Mouse (Mus musculus): Measurements from ENCODE around the gene Slco3a1.

DNA sequence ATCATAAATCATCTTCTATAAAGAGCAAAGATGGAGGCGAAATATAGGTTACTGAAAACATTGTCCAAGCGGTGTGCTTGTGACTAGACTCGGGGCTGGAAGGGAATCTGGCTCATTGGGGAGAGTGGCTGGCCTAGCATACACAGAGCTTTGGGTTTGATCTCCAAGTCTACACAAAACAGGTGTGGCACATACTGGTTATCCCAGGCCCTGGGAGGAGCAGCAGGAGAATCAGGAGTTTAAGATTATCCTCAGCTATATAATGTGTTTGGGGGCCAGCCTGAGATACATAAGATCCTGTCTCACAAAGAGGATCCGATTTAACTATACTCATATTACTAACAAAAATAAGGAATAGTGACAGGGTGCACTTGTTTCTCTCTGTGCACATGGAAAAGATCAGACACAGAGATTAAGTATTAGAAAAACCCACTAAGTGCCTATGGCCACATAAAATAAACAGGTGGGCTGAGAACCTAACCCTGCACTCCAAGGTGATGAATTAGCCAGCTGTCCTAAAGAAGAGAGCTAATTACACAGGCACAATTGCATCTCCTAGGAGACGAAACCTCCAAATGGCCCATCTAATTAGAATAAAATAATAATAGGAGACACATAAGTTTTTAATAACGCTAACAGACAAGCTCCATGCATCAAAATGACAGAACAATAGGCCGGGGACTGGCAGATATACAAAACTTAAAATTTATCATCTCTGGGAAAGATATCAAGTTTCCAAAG is 224.3 kb downstream of the Slco3a1 start:
- no peak for TF ChIP-seq CTCF (conservative IDR thresholded peaks at IDR 0.05; ENCODE audit: low read length)
- TF ChIP-seq NANOG (IDR thresholded peaks at IDR 0.05; ENCODE audit: borderline replicate concordance, low read length): no peak

All from E14TG2a.4 (cell line).